Mouse (Mus musculus) forebrain, embryonic 11.5 days (tissue): ENCODE data around the gene Ttpal. TPM values are rescaled to one million over a fixed set of nuclear protein-coding genes. Genes with fewer than 3 reads are reported as not detected.
"Not testable (repeated sequence)": the region's sequence is repeated elsewhere in the genome, so short reads cannot be mapped to it uniquely, and the experiment has no call there.

Experiments used
- ATAC-seq: fragments of 200-750 bp; cut with Nextera tagmentation; replicated peaks from 2 replicates; pipeline ENCODE4 v1.8.0; 2017; ENCODE audit warnings: moderate TSS enrichment; ENCODE audit not compliant: low FRiP score
- DNase-seq: peaks from one replicate; pipeline ENCODE4 v3.0.0-alpha.2; 2017; ENCODE audit warnings: low spot score
- H3K27ac ChIP-seq: fragments of 300-500 bp; sonication (generic); 2 replicates; pipeline ENCODE4 v1.5.1; 2014; ENCODE audit warnings: low read depth, low read length
- H3K27me3 ChIP-seq: fragments of 300-500 bp; sonication (generic); 2 replicates; pipeline ENCODE4 v1.6.1; 2014; ENCODE audit warnings: mild to moderate bottlenecking, low read length, mixed read lengths; ENCODE audit not compliant: control insufficient read depth, insufficient read depth
- H3K36me3 ChIP-seq: fragments of 300-500 bp; sonication (generic); 2 replicates; pipeline ENCODE4 v1.6.1; 2014; ENCODE audit warnings: mild to moderate bottlenecking, low read length, moderate library complexity, mixed read lengths; ENCODE audit not compliant: control insufficient read depth, insufficient read depth
- H3K4me1 ChIP-seq: fragments of 300-500 bp; sonication (generic); replicated peaks from 2 replicates; pipeline ENCODE4 v1.6.1; 2014; ENCODE audit warnings: low read length, mixed read lengths; ENCODE audit not compliant: control insufficient read depth, insufficient read depth
- H3K4me2 ChIP-seq: fragments of 300-500 bp; sonication (generic); 2 replicates; pipeline ENCODE4 v1.6.1; 2014; ENCODE audit warnings: low read depth, mild to moderate bottlenecking, low read length, moderate library complexity, mixed read lengths; ENCODE audit not compliant: severe bottlenecking
- H3K4me3 ChIP-seq: fragments of 300-500 bp; sonication (generic); 2 replicates; pipeline ENCODE4 v1.5.1; 2014; ENCODE audit warnings: low read depth, low read length
- H3K9ac ChIP-seq: fragments of 300-500 bp; sonication (generic); 2 replicates; pipeline ENCODE4 v1.6.1; 2014; ENCODE audit warnings: low read length
- H3K9me3 ChIP-seq: fragments of 300-500 bp; sonication (generic); 2 replicates; pipeline ENCODE4 v1.6.1; 2016; ENCODE audit warnings: low read length, mixed read lengths; ENCODE audit not compliant: control insufficient read depth
- WGBS: fragments of 180-500 bp; shearing (Covaris S2); extraction: QIAGEN DNeasy Blood & Tissue Kit; methylation state at CpG from one replicate; pipeline ENCODE4 v1.1.7; 2014; 5-methylcytosine and 5-hydroxymethylcytosine counted together
- polyA plus RNA-seq: library from polyadenylated mRNA; unstranded; fragments of >200 nt; fragmentation: Nextera tagmentation; extraction: Ambion mirVana; gene quantifications from 2 replicates; pipeline ENCODE4 v1.2.1, GENCODE M21; 2014

Ttpal gene
- polyA plus RNA-seq, 1 experiment from 2014 or later: 43.5 TPM

GRCm38 (mm10) chr2:163642685-163643575 lies 40.8 kb downstream of the Ttpal start:
- Histone ChIP-seq H3K36me3 (no peaks in the 10 kb centered on the region), H3K4me2 (peak overlapping the region; percentile 72; the same call in 1 of the 2 replicates), H3K4me1 (peaks cover 5% of the 10 kb centered on the region), H3K9me3 (no peaks in the 10 kb centered on the region), H3K27me3 (no peaks in the 10 kb centered on the region), H3K4me3 (no peak overlapping the region), H3K9ac (no peak overlapping the region; the same call in 1 of the 2 replicates), H3K27ac (no peak overlapping the region)
- no peak for DNase-seq
- no peak for ATAC-seq
- 95% methylated on average over 30 of the region's 30 CpGs for WGBS

GRCm38 (mm10) chr2:163643576-163643971 lies 41.5 kb downstream of the Ttpal start:
- Histone ChIP-seq H3K9me3 (no peaks in the 10 kb centered on the region), H3K9ac (peak overlapping the region; percentile 87; the same call in 1 of the 2 replicates), H3K4me3 (peak overlapping the region; percentile 71), H3K4me1 (peaks cover 5% of the 10 kb centered on the region), H3K4me2 (peak overlapping the region; percentile 72), H3K36me3 (no peaks in the 10 kb centered on the region), H3K27ac (0 out of 2 replicates have a peak overlapping the region, but pooled peaks have one; percentile 94), H3K27me3 (no peaks in the 10 kb centered on the region)
- DNase-seq (no peak), ATAC-seq (no peak)
- WGBS: 78% methylated on average over 2 of the region's 2 CpGs

GRCm38 (mm10) chr2:163644047-163644446 lies 41.9 kb downstream of the Ttpal start:
- WGBS: 11% methylated on average over 4 of the region's 4 CpGs
- Histone ChIP-seq H3K4me1 (peaks cover 5% of the 10 kb centered on the region), H3K4me2 (peak overlapping the region; percentile 72), H3K4me3 (peak overlapping the region; percentile 71), H3K9me3 (no peaks in the 10 kb centered on the region), H3K9ac (peak overlapping the region; percentile 87), H3K27me3 (no peaks in the 10 kb centered on the region), H3K27ac (peak overlapping the region; percentile 94), H3K36me3 (no peaks in the 10 kb centered on the region)
- no peak for DNase-seq
- no peak for ATAC-seq

GRCm38 (mm10) chr2:163644575-163645385 lies 42.7 kb downstream of the Ttpal start, which contains the start of gene Serinc3:
Gene Serinc3, minus strand, starts transcription at chr2:163645131.
- DNase-seq (peak; percentile 99), ATAC-seq (peak; percentile 94)
- WGBS: under 1% methylated on average over 74 of the region's 74 CpGs
- Histone ChIP-seq H3K27ac (peak within 1 kb of the TSS; percentile 94), H3K36me3 (no peaks in the 10 kb centered on the region), H3K4me3 (peak within 1 kb of the TSS; percentile 71), H3K9me3 (no peaks in the 10 kb centered on the region), H3K4me1 (peaks cover 5% of the 10 kb centered on the region), H3K9ac (peak within 1 kb of the TSS; percentile 87), H3K27me3 (no peaks in the 10 kb centered on the region), H3K4me2 (peak within 1 kb of the TSS; percentile 72)

GRCm38 (mm10) chr2:163645700-163646460 lies 43.8 kb downstream of the Ttpal start:
- peaks cover 5% of the 10 kb centered on the region for H3K4me1 ChIP-seq
- H3K36me3 ChIP-seq: no peaks in the 10 kb centered on the region
- H3K4me2 ChIP-seq: no peak overlapping the region
- H3K9me3 ChIP-seq: peaks cover 3% of the 10 kb centered on the region; the same call in 1 of the 2 replicates
- ATAC-seq: no peak
- H3K27ac ChIP-seq: no peak overlapping the region
- H3K27me3 ChIP-seq: no peaks in the 10 kb centered on the region
- WGBS: 80% methylated on average over 11 of the region's 11 CpGs
- H3K9ac ChIP-seq: no peak overlapping the region
- DNase-seq: no peak
- H3K4me3 ChIP-seq: no peak overlapping the region

- Histone ChIP-seq H3K9ac (no peak overlapping the region), H3K4me3 (no peak overlapping the region), H3K9me3 (peaks cover 3% of the 10 kb centered on the region; the same call in 1 of the 2 replicates), H3K36me3 (no peaks in the 10 kb centered on the region), H3K27me3 (no peaks in the 10 kb centered on the region), H3K27ac (no peak overlapping the region), H3K4me1 (peaks cover 5% of the 10 kb centered on the region), H3K4me2 (no peak overlapping the region)
- WGBS: 91% methylated on average over 5 of the region's 5 CpGs
- DNase-seq (no peak), ATAC-seq (no peak)
Observed at GRCm38 (mm10) chr2:163646461-163647080, 44.5 kb downstream of the Ttpal start.

GRCm38 (mm10) chr2:163655699-163656098 lies 53.6 kb downstream of the Ttpal start:
- 98% methylated on average over 6 of the region's 12 CpGs for WGBS
- not testable (repeated sequence) for H3K27ac ChIP-seq, H3K27me3 ChIP-seq, H3K4me3 ChIP-seq, H3K9me3 ChIP-seq, H3K36me3 ChIP-seq, DNase-seq, H3K9ac ChIP-seq, ATAC-seq, H3K4me2 ChIP-seq, H3K4me1 ChIP-seq
